Mouse (Mus musculus) lung, embryonic 15.5 days (tissue): ENCODE results near the gene Mapk1. TPM values are rescaled to one million over a fixed set of nuclear protein-coding genes. Genes with fewer than 3 reads are reported as not detected.

Experiments
- ATAC-seq: fragments of 200-750 bp; cut with Nextera tagmentation; 2 replicates; pipeline ENCODE4 v1.8.0; 2017; ENCODE audit warnings: moderate number of reproducible peaks, borderline replicate concordance; ENCODE audit not compliant: low FRiP score, low TSS enrichment; ENCODE audit errors: extremely low read depth
- H3K27ac ChIP-seq: fragments of 300-500 bp; sonication (generic); 2 replicates; pipeline ENCODE4 v1.5.1; 2015; ENCODE audit warnings: moderate library complexity, mild to moderate bottlenecking, inconsistent platforms
- H3K27me3 ChIP-seq: fragments of 300-500 bp; sonication (generic); 2 replicates; pipeline ENCODE4 v1.6.1; 2015; ENCODE audit warnings: inconsistent platforms
- H3K36me3 ChIP-seq: fragments of 300-500 bp; sonication (generic); 2 replicates; pipeline ENCODE4 v1.6.1; 2015; ENCODE audit warnings: inconsistent platforms
- H3K4me1 ChIP-seq: fragments of 300-500 bp; sonication (generic); 2 replicates; pipeline ENCODE4 v1.6.1; 2015; ENCODE audit warnings: inconsistent platforms
- H3K4me2 ChIP-seq: fragments of 300-500 bp; sonication (generic); 2 replicates; pipeline ENCODE4 v1.6.1; 2015; ENCODE audit warnings: inconsistent platforms, mild to moderate bottlenecking, moderate library complexity
- H3K4me3 ChIP-seq: fragments of 300-500 bp; sonication (generic); 2 replicates; pipeline ENCODE4 v1.5.1; 2015; ENCODE audit warnings: mild to moderate bottlenecking, inconsistent platforms
- H3K9ac ChIP-seq: fragments of 300-500 bp; sonication (generic); 2 replicates; pipeline ENCODE4 v1.6.1; 2015; ENCODE audit warnings: inconsistent platforms
- H3K9me3 ChIP-seq: fragments of 300-500 bp; sonication (generic); 2 replicates; pipeline ENCODE4 v1.6.1; 2016; ENCODE audit warnings: inconsistent platforms
- WGBS: fragments of 180-500 bp; shearing (Covaris S2); methylation state at CpG from one replicate; pipeline ENCODE4 v1.1.7; 2015; 5-methylcytosine and 5-hydroxymethylcytosine counted together
- polyA plus RNA-seq: library from polyadenylated mRNA; unstranded; fragments of >200 nt; fragmentation: Nextera tagmentation; extraction: Ambion mirVana; gene quantifications from 2 replicates; pipeline ENCODE4 v1.2.1, GENCODE M21; 2015

The Mapk1 gene
- polyA plus RNA-seq, 1 experiment from 2014 or later: 166 TPM

DNA sequence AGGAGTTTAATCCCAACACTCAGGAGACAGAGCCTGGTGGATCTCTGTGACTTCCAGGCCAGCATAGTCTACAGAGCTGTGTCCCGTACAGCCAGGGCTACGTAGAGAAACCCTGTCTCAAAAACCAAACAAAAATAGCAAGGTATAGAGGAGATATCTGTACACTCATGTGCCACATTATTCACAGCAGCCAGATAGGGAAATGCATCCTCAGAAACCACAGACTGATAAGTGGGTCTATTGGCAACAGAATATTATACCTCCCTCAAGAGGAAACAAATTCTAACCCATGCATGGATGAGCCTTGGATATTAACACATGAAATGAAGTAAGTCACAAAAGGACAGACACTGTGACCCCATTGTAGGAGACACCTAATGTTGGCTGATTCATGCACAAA, 84.4 kb downstream of the Mapk1 start:
- Histone ChIP-seq H3K4me3 (no peak overlapping the region), H3K27ac (no peak overlapping the region), H3K4me2 (no peak overlapping the region), H3K36me3 (no peaks in the 10 kb centered on the region), H3K9ac (no peak overlapping the region), H3K4me1 (peaks cover 6% of the 10 kb centered on the region; the same call in 1 of the 2 replicates), H3K27me3 (no peaks in the 10 kb centered on the region), H3K9me3 (no peaks in the 10 kb centered on the region)
- no peak for ATAC-seq
- 84% methylated on average over 2 of the region's 2 CpGs for WGBS

- H3K27me3 ChIP-seq: no peaks in the 10 kb centered on the region
- peak within 1 kb of the TSS; percentile 88 for H3K27ac ChIP-seq
- H3K4me1 ChIP-seq: peaks cover 6% of the 10 kb centered on the region; the same call in 1 of the 2 replicates
- peak within 1 kb of the TSS; percentile 77 for H3K9ac ChIP-seq
- H3K9me3 ChIP-seq: no peaks in the 10 kb centered on the region
- peak within 1 kb of the TSS; percentile 84 for H3K4me3 ChIP-seq
- peak; percentile 95 for ATAC-seq
- WGBS: under 1% methylated on average over 58 of the region's 76 CpGs
- peak within 1 kb of the TSS; percentile 84 for H3K4me2 ChIP-seq
- no peaks in the 10 kb centered on the region for H3K36me3 ChIP-seq
These were observed 86.6 kb downstream of the Mapk1 start, which contains the start of gene Ypel1 for GRCm38 (mm10) chr16:17069511-17070443. Gene Ypel1 (plus strand): TSS chr16:17069696.

- peak overlapping the region; percentile 84 for H3K4me2 ChIP-seq
- no peaks in the 10 kb centered on the region for H3K9me3 ChIP-seq
- no peak overlapping the region for H3K27ac ChIP-seq
- H3K4me1 ChIP-seq: peaks cover 6% of the 10 kb centered on the region; the same call in 1 of the 2 replicates
- peak overlapping the region; percentile 77; the same call in 1 of the 2 replicates for H3K9ac ChIP-seq
- no peaks in the 10 kb centered on the region for H3K27me3 ChIP-seq
- ATAC-seq: no peak
- WGBS: 36% methylated on average over 6 of the region's 6 CpGs
- H3K36me3 ChIP-seq: no peaks in the 10 kb centered on the region
- H3K4me3 ChIP-seq: peak overlapping the region; percentile 84
These were observed 87.5 kb downstream of the Mapk1 start for GRCm38 (mm10) chr16:17070716-17071115.

DNA sequence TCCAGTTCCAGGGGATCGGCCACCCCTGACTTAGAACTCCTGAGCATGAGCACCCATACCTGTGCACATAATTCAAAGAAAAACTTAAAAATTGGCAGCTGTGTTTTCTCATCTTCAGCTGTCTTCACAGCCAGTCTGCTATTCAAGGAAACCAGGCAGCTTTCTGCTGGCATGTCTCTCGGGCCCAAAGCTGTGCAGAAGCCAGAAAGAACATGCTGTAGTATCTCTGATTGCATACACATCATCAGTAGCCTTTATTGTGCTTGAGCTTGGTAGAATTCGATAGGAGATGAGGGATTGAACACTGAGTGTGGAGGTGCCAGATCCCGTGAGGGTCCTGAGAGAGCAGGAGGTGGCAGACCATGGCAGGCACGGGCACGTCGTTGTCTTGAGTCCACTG, 89.8 kb downstream of the Mapk1 start:
- no peaks in the 10 kb centered on the region for H3K9me3 ChIP-seq
- H3K4me2 ChIP-seq: no peak overlapping the region
- H3K27ac ChIP-seq: no peak overlapping the region

DNA sequence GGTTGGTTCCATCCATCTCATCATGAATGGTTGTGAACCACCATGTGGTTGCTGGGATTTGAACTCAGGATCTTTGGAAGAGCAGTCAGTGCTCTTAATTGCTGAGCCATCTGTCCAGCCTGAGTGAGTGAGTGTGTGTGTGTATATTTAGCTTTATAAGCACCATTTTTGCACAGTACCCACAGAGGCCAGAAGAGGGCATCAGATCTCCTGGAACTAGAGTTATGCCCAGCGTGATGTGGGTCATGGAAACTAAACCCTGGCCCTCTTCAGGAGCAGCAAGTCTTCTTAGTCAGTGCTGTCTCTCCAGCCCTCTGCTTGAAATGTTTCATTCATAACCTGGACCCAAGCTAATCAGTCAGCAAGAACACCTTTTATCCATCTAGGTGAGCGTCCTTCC, 93.1 kb downstream of the Mapk1 start:
- Histone ChIP-seq H3K36me3 (no peaks in the 10 kb centered on the region; the same call in 1 of the 2 replicates), H3K4me2 (no peak overlapping the region), H3K4me1 (peaks cover 9% of the 10 kb centered on the region; the same call in 1 of the 2 replicates), H3K27me3 (no peaks in the 10 kb centered on the region), H3K4me3 (no peak overlapping the region), H3K9me3 (no peaks in the 10 kb centered on the region), H3K9ac (no peak overlapping the region), H3K27ac (no peak overlapping the region)
- no peak for ATAC-seq
- WGBS: 95% methylated on average over 2 of the region's 2 CpGs

More for the DNA sequence above, 89.8 kb downstream of the Mapk1 start:
- ATAC-seq: no peak
- 87% methylated on average over 7 of the region's 7 CpGs for WGBS
- Histone ChIP-seq H3K27me3 (no peaks in the 10 kb centered on the region), H3K4me1 (peaks cover 15% of the 10 kb centered on the region), H3K4me3 (no peak overlapping the region), H3K36me3 (no peaks in the 10 kb centered on the region; the same call in 1 of the 2 replicates), H3K9ac (no peak overlapping the region)

DNA sequence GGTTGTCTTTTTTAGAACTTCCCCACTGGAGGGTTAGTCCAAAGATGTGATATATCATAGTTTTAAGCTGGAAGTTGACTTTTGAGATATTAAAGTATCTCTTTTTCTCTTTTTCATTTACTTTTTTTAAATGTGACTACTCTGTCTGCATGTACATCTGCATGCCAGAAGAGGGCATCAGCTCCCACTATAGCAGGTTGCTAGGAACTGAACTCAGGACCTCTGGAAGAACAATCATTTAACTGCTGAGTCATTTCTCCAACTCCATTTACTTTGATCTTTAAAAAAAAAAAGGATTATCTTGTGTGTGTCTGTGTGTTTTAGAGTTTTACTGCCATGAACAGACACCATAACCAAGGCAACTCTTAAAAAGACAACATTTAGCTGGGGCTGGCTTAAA, 93.7 kb downstream of the Mapk1 start:
- Histone ChIP-seq H3K9ac (no peak overlapping the region), H3K4me3 (no peak overlapping the region), H3K9me3 (no peaks in the 10 kb centered on the region), H3K27ac (no peak overlapping the region), H3K4me1 (peaks cover 9% of the 10 kb centered on the region; the same call in 1 of the 2 replicates), H3K36me3 (no peaks in the 10 kb centered on the region; the same call in 1 of the 2 replicates), H3K27me3 (no peaks in the 10 kb centered on the region), H3K4me2 (no peak overlapping the region)
- no peak for ATAC-seq

DNA sequence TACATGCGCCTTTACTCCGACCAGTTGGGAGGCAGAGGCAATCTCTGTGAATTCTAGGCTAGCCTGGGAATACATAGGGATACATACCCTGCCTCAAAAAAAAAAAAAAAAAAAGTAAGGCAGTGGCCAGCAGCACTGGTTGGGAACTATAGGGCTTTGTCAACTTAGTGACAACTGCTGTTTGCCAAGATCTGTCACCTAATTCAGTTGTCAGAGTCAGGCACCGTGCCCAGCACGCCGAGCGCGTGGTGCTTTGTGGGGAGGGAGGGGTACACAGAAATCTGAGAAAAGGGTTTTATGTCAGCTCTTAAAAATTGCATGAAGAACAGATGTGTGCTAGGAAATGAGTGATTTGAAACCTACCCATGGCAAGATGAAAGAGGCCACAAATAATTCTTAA, 94.9 kb downstream of the Mapk1 start:
- Histone ChIP-seq H3K9me3 (no peaks in the 10 kb centered on the region), H3K27me3 (no peaks in the 10 kb centered on the region), H3K4me1 (peaks cover 9% of the 10 kb centered on the region; the same call in 1 of the 2 replicates), H3K9ac (no peak overlapping the region), H3K27ac (peak overlapping the region; percentile 67), H3K36me3 (peaks cover 10% of the 10 kb centered on the region; the same call in 1 of the 2 replicates), H3K4me2 (no peak overlapping the region), H3K4me3 (no peak overlapping the region)
- 40% methylated on average over 7 of the region's 7 CpGs for WGBS
- ATAC-seq: peak; percentile 79; the same call in 1 of the 2 replicates

GRCm38 (mm10) chr16:17082121-17082792, 99.1 kb downstream of the Mapk1 start:
- Histone ChIP-seq H3K9me3 (no peaks in the 10 kb centered on the region), H3K27me3 (no peaks in the 10 kb centered on the region), H3K36me3 (peaks cover 49% of the 10 kb centered on the region), H3K9ac (no peak overlapping the region), H3K4me2 (no peak overlapping the region), H3K4me1 (peaks cover 7% of the 10 kb centered on the region; the same call in 1 of the 2 replicates), H3K27ac (no peak overlapping the region), H3K4me3 (no peak overlapping the region)
- 71% methylated on average over 6 of the region's 6 CpGs for WGBS
- no peak for ATAC-seq

GRCm38 (mm10) chr16:17085636-17086035, 102.5 kb downstream of the Mapk1 start:
- Histone ChIP-seq H3K36me3 (peaks cover 82% of the 10 kb centered on the region), H3K27ac (no peak overlapping the region), H3K9ac (no peak overlapping the region), H3K4me3 (no peak overlapping the region), H3K9me3 (no peaks in the 10 kb centered on the region), H3K4me2 (no peak overlapping the region), H3K27me3 (no peaks in the 10 kb centered on the region), H3K4me1 (no peaks in the 10 kb centered on the region)
- 86% methylated on average over 4 of the region's 4 CpGs for WGBS
- no peak for ATAC-seq

DNA sequence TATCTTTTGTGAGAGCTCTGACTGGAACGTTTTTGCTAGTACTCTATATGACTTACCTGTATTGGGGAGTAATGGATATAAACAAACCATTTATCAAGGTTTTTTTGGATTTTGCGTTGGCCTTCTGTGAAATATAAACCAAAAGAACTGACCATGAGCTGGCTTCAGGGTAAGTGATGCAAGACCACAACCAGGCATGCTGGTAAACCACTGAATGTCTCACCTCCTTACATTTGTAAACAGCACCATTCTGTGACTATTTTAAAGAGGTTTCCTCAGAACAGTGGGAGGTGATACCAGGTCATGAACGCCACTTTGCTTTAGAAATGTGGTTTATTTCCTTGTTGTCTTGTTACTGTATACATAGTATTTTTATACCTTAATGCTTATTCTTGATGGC, 103.1 kb downstream of the Mapk1 start:
- Histone ChIP-seq H3K36me3 (peaks cover 88% of the 10 kb centered on the region), H3K9me3 (no peaks in the 10 kb centered on the region), H3K4me3 (no peak overlapping the region), H3K4me2 (no peak overlapping the region), H3K4me1 (no peaks in the 10 kb centered on the region), H3K9ac (no peak overlapping the region), H3K27me3 (no peaks in the 10 kb centered on the region), H3K27ac (no peak overlapping the region)
- ATAC-seq: no peak
- 66% methylated on average over 3 of the region's 3 CpGs for WGBS

DNA sequence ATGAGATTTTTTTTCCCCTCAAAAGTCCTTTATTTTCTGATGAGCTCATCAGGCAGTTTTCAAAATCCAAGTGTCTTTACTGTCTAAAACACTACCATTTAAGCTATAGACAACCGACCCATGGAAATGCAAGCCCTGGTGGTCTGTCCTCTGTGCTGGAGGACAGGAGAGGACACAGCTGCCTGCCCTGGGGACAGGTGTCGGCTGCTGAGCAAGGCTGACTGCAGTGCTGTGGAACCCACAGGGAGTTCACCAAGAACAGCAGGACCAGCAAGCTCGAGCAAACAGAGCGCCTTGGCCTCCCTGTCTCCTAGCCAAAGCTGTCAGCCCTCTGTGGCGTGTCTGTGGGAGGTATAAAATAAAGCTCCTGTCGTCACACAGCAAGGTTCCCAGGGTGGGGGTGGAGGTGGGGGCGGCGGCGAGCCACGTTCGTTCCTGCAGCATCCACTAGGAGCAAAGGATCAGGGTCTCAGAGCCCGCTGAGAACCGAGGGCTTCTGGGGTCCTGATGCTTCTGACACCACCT, 103.5 kb downstream of the Mapk1 start:
- Histone ChIP-seq H3K27ac (no peak overlapping the region), H3K36me3 (peaks cover 92% of the 10 kb centered on the region), H3K4me1 (no peaks in the 10 kb centered on the region)

More for the DNA sequence above, 103.5 kb downstream of the Mapk1 start:
- Histone ChIP-seq H3K27me3 (no peaks in the 10 kb centered on the region), H3K9ac (no peak overlapping the region), H3K9me3 (no peaks in the 10 kb centered on the region), H3K4me3 (no peak overlapping the region), H3K4me2 (no peak overlapping the region)
- 76% methylated on average over 13 of the region's 13 CpGs for WGBS
- ATAC-seq: no peak
